Mouse (Mus musculus) retina, postnatal 7 days (tissue): ENCODE data around the gene Kmt2b.

Experiments used
- DNase-seq: peaks from one replicate; pipeline ENCODE4 v3.0.0-alpha.2; 2012; ENCODE audit warnings: low read depth, low spot score

The Kmt2b gene

GRCm38 (mm10) chr7:30534633-30535577 is 53.6 kb downstream of the Kmt2b start, which contains the start of gene Arhgap33:
Arhgap33 (minus strand) TSS chr7:30535060.
- peak; percentile 94 for DNase-seq

GRCm38 (mm10) chr7:30533941-30534632 is 54.4 kb downstream of the Kmt2b start:
- peak; percentile 11 for DNase-seq

GRCm38 (mm10) chr7:30532931-30533330 is 55.6 kb downstream of the Kmt2b start:
- DNase-seq, result peak; percentile 6

GRCm38 (mm10) chr7:30531291-30531815 is 57.2 kb downstream of the Kmt2b start:
- DNase-seq, result no peak

GRCm38 (mm10) chr7:30526981-30527380 is 61.5 kb downstream of the Kmt2b start:
- no peak for DNase-seq

- no peak for DNase-seq
Observed at GRCm38 (mm10) chr7:30526399-30526798, 62.1 kb downstream of the Kmt2b start.

GRCm38 (mm10) chr7:30525954-30526353 is 62.6 kb downstream of the Kmt2b start:
- DNase-seq, result no peak

- no peak for DNase-seq
Observed at GRCm38 (mm10) chr7:30524487-30524886, 64.0 kb downstream of the Kmt2b start.

GRCm38 (mm10) chr7:30522871-30523270 is 65.7 kb downstream of the Kmt2b start:
- DNase-seq, result no peak

GRCm38 (mm10) chr7:30520856-30521255 is 67.7 kb downstream of the Kmt2b start:
- DNase-seq, result no peak

- no peak for DNase-seq
Observed at GRCm38 (mm10) chr7:30520396-30520795, 68.1 kb downstream of the Kmt2b start.
